ENCODE assay signal across 15 mouse cellular contexts in genomic region chr7:136908616-136909144, GRCm38 (mm10).
"Had no signal": no experiment of that assay in that cellular context is flagged by ENCODE, and none has a peak within 500 bp of the region (broad histone marks: within the 10 kb centered on the region; RNA-seq: fewer than 3 reads in every experiment).

No protein-coding gene starts in this region.

- H3K9ac ChIP-seq: limb, embryonic 13.5 days; liver, embryonic 14.5 days; liver, postnatal 0 days; lung, embryonic 14.5 days; midbrain, embryonic 13.5 days had no signal

- DNase-seq: kidney, adult 2 months; kidney, postnatal 25 days; layer of hippocampus, adult 9-11 months; liver, postnatal 0 days; lung, embryonic 14.5 days; lung, postnatal 4 days; thymus, postnatal 25 days had no signal

- H3K27ac ChIP-seq: kidney, postnatal 0 days; layer of hippocampus, adult 2 months; limb, embryonic 10.5 days; limb, embryonic 13.5 days; liver, embryonic 14.5 days; midbrain, embryonic 10.5 days; midbrain, embryonic 13.5 days had no signal

- H3K4me3 ChIP-seq: layer of hippocampus, adult 2 months; limb, embryonic 10.5 days; limb, embryonic 13.5 days; midbrain, embryonic 10.5 days; midbrain, embryonic 13.5 days had no signal

- H3K9me3 ChIP-seq: limb, embryonic 10.5 days; limb, embryonic 13.5 days; midbrain, embryonic 10.5 days; midbrain, embryonic 13.5 days had no signal

- ATAC-seq: liver, postnatal 0 days; lung, postnatal 0 days; midbrain, embryonic 13.5 days had no signal

- H3K36me3 ChIP-seq: limb, embryonic 10.5 days; limb, embryonic 13.5 days; midbrain, embryonic 10.5 days; midbrain, embryonic 13.5 days had no signal

- H3K4me2 ChIP-seq: limb, embryonic 13.5 days; lung, embryonic 14.5 days; midbrain, embryonic 13.5 days had no signal

- H3K4me1 ChIP-seq: midbrain, embryonic 10.5 days; midbrain, embryonic 13.5 days had no signal

- H3K27me3 ChIP-seq: limb, embryonic 13.5 days; midbrain, embryonic 13.5 days had no signal
